Mouse (Mus musculus) brain, embryonic 14.5 days (tissue): ENCODE measurements around the gene Shroom3.

Source experiments
- CTCF ChIP-seq: fragments of 200-500 bp; IDR thresholded peaks from 2 replicates; pipeline ENCODE4 v1.5.1; 2012; ENCODE audit warnings: inconsistent platforms, mild to moderate bottlenecking, moderate library complexity, borderline replicate concordance; ENCODE audit not compliant: insufficient read depth, insufficient read length; ENCODE audit errors: extremely low read depth
- POLR2A ChIP-seq: fragments of 200-500 bp; IDR thresholded peaks from 2 replicates; pipeline ENCODE4 v1.6.1; 2012; ENCODE audit warnings: mild to moderate bottlenecking, inconsistent platforms, borderline replicate concordance; ENCODE audit not compliant: poor library complexity, insufficient read depth, insufficient read length, severe bottlenecking; ENCODE audit errors: extremely low read depth

DNA sequence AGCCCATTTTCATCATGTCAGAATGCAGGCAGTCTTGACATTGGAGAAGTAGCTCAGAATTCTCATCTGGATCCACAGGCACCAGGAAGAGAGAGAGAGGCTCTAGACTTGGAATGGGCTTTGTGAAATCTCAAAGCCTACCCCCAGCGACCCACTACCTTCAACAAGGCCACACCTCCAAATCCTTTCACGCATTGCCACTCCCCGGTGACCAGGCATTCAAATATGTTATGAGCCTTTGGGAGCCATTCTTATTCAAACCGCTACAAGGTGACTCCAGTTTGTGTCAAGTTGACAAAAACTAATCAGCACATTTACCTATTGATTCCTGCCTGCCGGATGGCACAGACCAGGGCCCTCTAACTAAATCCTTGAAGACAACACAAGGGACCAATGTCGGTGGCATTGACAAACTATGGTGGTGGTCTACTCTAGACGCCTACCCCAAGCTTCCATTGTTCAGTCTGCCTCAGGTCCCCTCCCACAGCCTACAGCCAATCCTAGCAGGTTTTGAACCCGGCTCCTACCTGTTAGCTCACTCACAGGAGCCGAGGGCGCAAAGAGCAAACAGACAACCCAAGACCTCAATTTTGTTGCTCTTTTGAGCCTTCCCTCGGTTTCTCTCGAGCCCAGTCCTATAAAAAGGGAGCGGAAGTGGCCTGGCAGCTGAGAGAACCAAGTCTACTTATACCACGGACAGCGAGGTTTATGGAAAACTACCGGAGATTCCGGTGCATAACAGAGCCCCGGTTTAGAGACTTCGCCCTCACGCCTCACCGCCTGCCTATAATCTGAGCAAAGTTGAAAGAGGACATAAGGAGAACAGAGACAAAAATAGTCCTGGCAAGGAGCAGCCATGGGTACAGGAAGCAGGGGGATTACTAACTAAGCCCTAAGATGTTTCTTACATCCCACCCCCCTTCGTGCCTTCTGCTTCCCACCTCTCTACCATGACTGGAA, 303.7 kb downstream of the Shroom3 start:
- TF ChIP-seq CTCF (no peak), POLR2A (no peak)
